Mouse (Mus musculus) ES-E14 (cell line): ENCODE measurements around the gene Dusp1. TPM values are rescaled to one million over a fixed set of nuclear protein-coding genes. Genes with fewer than 3 reads are reported as not detected.

ENCODE experiments used
- DNase-seq: peaks from one replicate; pipeline ENCODE4 v3.0.0-alpha.2; 2013; ENCODE audit warnings: low read depth, low spot score
- H3K27ac ChIP-seq: 2 replicates; pipeline ENCODE4 v1.5.1; 2012; ENCODE audit warnings: low read depth, mild to moderate bottlenecking, low read length, moderate library complexity, mixed read lengths; ENCODE audit not compliant: poor library complexity, insufficient read depth, severe bottlenecking
- H3K36me3 ChIP-seq: 2 replicates; pipeline ENCODE4 v1.6.1; 2012; ENCODE audit warnings: mild to moderate bottlenecking, low read length, moderate library complexity, mixed read lengths; ENCODE audit not compliant: control insufficient read depth, poor library complexity, insufficient read depth, severe bottlenecking
- H3K4me1 ChIP-seq, 2 experiments: fragments of 150-350 bp in 1 of 2; sonication (generic) in 1 of 2; 2 replicates each; pipeline ENCODE4 v1.6.1; 2012; ENCODE audit warnings: low read length in 2 of 2, mild to moderate bottlenecking in 1 of 2, mixed read lengths in 1 of 2; ENCODE audit not compliant: control insufficient read depth in 2 of 2, insufficient read depth in 2 of 2, poor library complexity in 1 of 2
- H3K4me3 ChIP-seq, 2 experiments: fragments of 150-350 bp in 1 of 2; sonication (generic) in 1 of 2; 2 replicates each; pipeline ENCODE4 v1.5.1; 2012; ENCODE audit warnings: low read length in 2 of 2, low read depth in 1 of 2, mild to moderate bottlenecking in 1 of 2, mixed read lengths in 1 of 2; ENCODE audit not compliant: insufficient read depth in 1 of 2, poor library complexity in 1 of 2, severe bottlenecking in 1 of 2
- H3K9ac ChIP-seq: 2 replicates; pipeline ENCODE4 v1.6.1; 2012; ENCODE audit warnings: low read depth, mild to moderate bottlenecking, low read length, mixed read lengths; ENCODE audit not compliant: poor library complexity, insufficient read depth, severe bottlenecking
- H3K9me3 ChIP-seq: fragments of 150-350 bp; sonication (generic); 2 replicates; pipeline ENCODE4 v1.6.1; 2012; ENCODE audit warnings: low read depth, mild to moderate bottlenecking, low read length; ENCODE audit not compliant: control insufficient read depth, insufficient read depth
- CHD2 ChIP-seq: IDR thresholded peaks from 2 replicates; pipeline ENCODE4 v1.6.1; 2014; ENCODE audit warnings: mild to moderate bottlenecking, low read depth, low read length, inconsistent platforms
- HCFC1 ChIP-seq: IDR thresholded peaks from 2 replicates; pipeline ENCODE4 v1.6.1; 2012; ENCODE audit warnings: low read length, inconsistent platforms, borderline replicate concordance; ENCODE audit not compliant: insufficient read depth
- MAFK ChIP-seq: IDR thresholded peaks from 2 replicates; pipeline ENCODE4 v1.6.1; 2014; ENCODE audit warnings: mild to moderate bottlenecking, low read depth, low read length, inconsistent platforms; ENCODE audit not compliant: insufficient read depth
- ZC3H11A ChIP-seq: IDR thresholded peaks from 2 replicates; pipeline ENCODE4 v1.6.1; 2012; ENCODE audit warnings: low read depth, mild to moderate bottlenecking, inconsistent platforms, low read length, borderline replicate concordance
- ZNF384 ChIP-seq: IDR thresholded peaks from 2 replicates; pipeline ENCODE4 v1.6.1; 2012; ENCODE audit warnings: low read depth, low read length, inconsistent platforms
- in situ Hi-C, 2 experiments: fragments of 600-800 bp; cut with MboI; formaldehyde crosslinking; loops; one replicate each; pipeline ENCODE4 v1.15.1; 2025; ENCODE audit warnings: low sequenced_read_pairs in 2 of 2, inconsistent platforms in 1 of 2; ENCODE audit not compliant: unreplicated experiment in 2 of 2
- total RNA-seq: library from RNA; depleted of rRNA; stranded (reverse); fragments of 300-350 nt; gene quantifications from 2 replicates; pipeline ENCODE4 v1.2.3, GENCODE M21; 2012

The Dusp1 gene
- total RNA-seq, 1 experiment, result 21.2 TPM

- Histone ChIP-seq H3K4me1 (peaks cover 0 to 19% of the 10 kb centered on the region in 2 experiments; a peak in 2 of 4 replicates), H3K4me3 (no peak overlapping the region), H3K27ac (no peak overlapping the region), H3K9ac (no peak overlapping the region), H3K36me3 (peaks cover 12% of the 10 kb centered on the region; the same call in 1 of the 2 replicates), H3K9me3 (no peaks in the 10 kb centered on the region)
- no peak for TF ChIP-seq MAFK
- no peak for TF ChIP-seq ZC3H11A
- TF ChIP-seq ZNF384, result no peak
- no peak for TF ChIP-seq CHD2
- TF ChIP-seq HCFC1, result no peak
- in situ Hi-C loops, result no loop called here
- DNase-seq, result no peak
Observed at GRCm38 (mm10) chr17:26576833-26577232, 14.9 kb upstream of the Dusp1 start.

GRCm38 (mm10) chr17:26575786-26576690, 14.1 kb upstream of the Dusp1 start:
- H3K9ac ChIP-seq, result no peak overlapping the region
- in situ Hi-C loops, result no loop called here
- peaks cover 0 to 18% of the 10 kb centered on the region in 2 experiments; a peak in 2 of 4 replicates for H3K4me1 ChIP-seq
- H3K27ac ChIP-seq, result no peak overlapping the region
- no peak overlapping the region for H3K4me3 ChIP-seq
- H3K9me3 ChIP-seq, result no peaks in the 10 kb centered on the region
- DNase-seq, result no peak
- peaks cover 17% of the 10 kb centered on the region; the same call in 1 of the 2 replicates for H3K36me3 ChIP-seq
- no peak for TF ChIP-seq MAFK
- no peak for TF ChIP-seq HCFC1
- TF ChIP-seq CHD2, result no peak
- TF ChIP-seq ZNF384, result no peak
- no peak for TF ChIP-seq ZC3H11A

- H3K4me3 ChIP-seq, result no peak overlapping the region
- in situ Hi-C loops, result no loop called here
- DNase-seq, result no peak
- peaks cover 0 to 16% of the 10 kb centered on the region in 2 experiments; a peak in 2 of 4 replicates for H3K4me1 ChIP-seq
- TF ChIP-seq ZC3H11A, result no peak
- TF ChIP-seq HCFC1, result no peak
- TF ChIP-seq CHD2, result no peak
- TF ChIP-seq ZNF384, result no peak
- TF ChIP-seq MAFK, result no peak
- no peak overlapping the region for H3K9ac ChIP-seq
- peaks cover 17% of the 10 kb centered on the region; the same call in 1 of the 2 replicates for H3K36me3 ChIP-seq
- no peak overlapping the region for H3K27ac ChIP-seq
- H3K9me3 ChIP-seq, result no peaks in the 10 kb centered on the region
Observed at GRCm38 (mm10) chr17:26574701-26575100, 12.8 kb upstream of the Dusp1 start.

GRCm38 (mm10) chr17:26574118-26574517, 12.2 kb upstream of the Dusp1 start:
- DNase-seq, result no peak
- Histone ChIP-seq H3K27ac (no peak overlapping the region), H3K9me3 (no peaks in the 10 kb centered on the region), H3K4me3 (no peak overlapping the region), H3K36me3 (peaks cover 17% of the 10 kb centered on the region; the same call in 1 of the 2 replicates), H3K4me1 (peaks cover 0 to 13% of the 10 kb centered on the region in 2 experiments; a peak in 2 of 4 replicates), H3K9ac (no peak overlapping the region)
- no peak for TF ChIP-seq ZC3H11A
- TF ChIP-seq CHD2, result no peak
- no peak for TF ChIP-seq ZNF384
- TF ChIP-seq HCFC1, result no peak
- TF ChIP-seq MAFK, result no peak
- in situ Hi-C loops, result no loop called here
